Mouse (Mus musculus): ENCODE data around the gene Snap91. TPM values are rescaled to one million over a fixed set of nuclear protein-coding genes. Genes with fewer than 3 reads are reported as not detected.

Gene Snap91
- polyA plus RNA-seq, 1 experiment from 2014 or later = 20.6 TPM

DNA sequence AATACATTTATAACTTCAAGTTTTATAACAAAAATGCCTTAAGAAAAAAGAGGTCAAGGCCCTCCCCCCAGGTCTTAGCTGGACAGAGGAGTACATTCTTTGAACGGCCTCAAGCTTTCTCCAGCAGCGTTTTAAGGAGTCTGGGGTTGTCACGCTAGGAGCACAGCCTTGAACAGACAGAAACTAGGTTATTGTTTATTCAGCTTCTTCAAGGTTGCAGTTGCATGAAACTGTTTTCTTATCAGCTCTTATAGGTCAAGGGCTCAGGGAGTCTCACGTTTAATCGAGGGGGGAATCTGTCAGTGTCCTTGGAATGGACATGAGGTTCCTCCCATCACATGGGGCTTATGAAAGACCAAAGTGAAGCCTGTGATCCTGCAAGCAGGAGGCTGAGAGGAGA is 163.3 kb downstream of the Snap91 start:
- 0 out of 2 replicates have a peak, but pooled peaks cover 2% of the 10 kb centered on the region for H3K4me1 ChIP-seq
- H3K27ac ChIP-seq = no peak overlapping the region
- 34% methylated on average over 5 of the region's 5 CpGs for WGBS
- H3K4me3 ChIP-seq (replicated peaks) = no peak overlapping the region
- H3K4me2 ChIP-seq = no peak overlapping the region
- H3K9me3 ChIP-seq (replicated peaks) = no peaks in the 10 kb centered on the region
- no peak overlapping the region for H3K9ac ChIP-seq
- H3K27me3 ChIP-seq = no peaks in the 10 kb centered on the region
- ATAC-seq (replicated peaks; ENCODE audit: low FRiP score) = no peak
- H3K36me3 ChIP-seq = no peaks in the 10 kb centered on the region

DNA sequence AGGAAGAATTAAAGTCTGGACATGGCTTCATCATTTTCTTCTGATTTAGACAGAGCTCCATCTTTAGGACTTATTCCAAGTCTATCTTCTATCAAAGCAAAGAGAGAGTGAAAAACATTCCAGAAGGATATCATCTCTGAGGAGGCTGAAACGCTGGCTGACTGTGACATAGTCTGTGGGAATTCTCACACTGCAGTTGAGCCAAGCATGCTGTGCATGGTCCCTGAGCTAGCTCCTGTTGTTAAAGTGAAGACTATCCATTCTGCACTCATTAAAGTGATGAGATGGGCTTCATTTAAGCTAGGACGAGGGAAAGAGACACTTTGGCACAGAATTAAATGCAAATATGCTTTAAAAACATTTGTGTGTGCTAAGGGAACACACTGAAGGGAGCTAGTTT is 163.9 kb downstream of the Snap91 start:
- Histone ChIP-seq H3K4me2 (no peak overlapping the region), H3K9ac (no peak overlapping the region), H3K4me3 (replicated peaks) (no peak overlapping the region), H3K9me3 (replicated peaks) (no peaks in the 10 kb centered on the region), H3K27me3 (no peaks in the 10 kb centered on the region), H3K36me3 (no peaks in the 10 kb centered on the region), H3K4me1 (0 out of 2 replicates have a peak, but pooled peaks cover 2% of the 10 kb centered on the region), H3K27ac (no peak overlapping the region)
- WGBS = 48% methylated on average over 2 of the region's 2 CpGs
- ATAC-seq (replicated peaks; ENCODE audit: low FRiP score) = no peak

Other genes with a start within 250 kb of the Snap91 start
- 12.7 and 17.3 TPM in 2 replicates for gene Me1, start 184.7 kb downstream of the Snap91 start, polyA plus RNA-seq (2015; fragmentation: Nextera tagmentation; extraction: Ambion mirVana)
- 9.7 and 12.2 TPM in 2 replicates for gene Prss35, start 137.0 kb downstream of the Snap91 start, polyA plus RNA-seq (2015; fragmentation: Nextera tagmentation; extraction: Ambion mirVana)
- 2.0 TPM in 2 replicates for gene Ripply2, start 134.9 kb upstream of the Snap91 start, polyA plus RNA-seq (2015; fragmentation: Nextera tagmentation; extraction: Ambion mirVana)
- 66.3 and 71.7 TPM in 2 replicates for gene Cyb5r4, start 141.4 kb upstream of the Snap91 start, polyA plus RNA-seq (2015; fragmentation: Nextera tagmentation; extraction: Ambion mirVana)

Data from kidney, embryonic 15.5 days (tissue).